Mouse (Mus musculus) ES-Bruce4 (cell line): ENCODE results near the gene Sub1. TPM values are rescaled to one million over a fixed set of nuclear protein-coding genes. Genes with fewer than 3 reads are reported as not detected.

ENCODE experiments used
- H3K27ac ChIP-seq: 2 replicates; pipeline ENCODE4 v1.5.1; 2012; ENCODE audit warnings: low read length, inconsistent platforms; ENCODE audit not compliant: insufficient read depth
- H3K27me3 ChIP-seq: 2 replicates; pipeline ENCODE4 v1.6.1; 2012; ENCODE audit warnings: mild to moderate bottlenecking, low read length, inconsistent platforms; ENCODE audit not compliant: control insufficient read depth, poor library complexity, insufficient read depth, severe bottlenecking
- H3K36me3 ChIP-seq: 2 replicates; pipeline ENCODE4 v1.6.1; 2012; ENCODE audit warnings: inconsistent platforms, mild to moderate bottlenecking, low read length, moderate library complexity; ENCODE audit not compliant: control insufficient read depth, poor library complexity, insufficient read depth, severe bottlenecking
- H3K4me1 ChIP-seq: one replicate; pipeline ENCODE4 v1.8.1; 2011; ENCODE audit warnings: low read length; ENCODE audit not compliant: control insufficient read depth, insufficient read depth
- H3K4me3 ChIP-seq: 2 replicates; pipeline ENCODE4 v1.5.1; 2011; ENCODE audit warnings: low read depth, mild to moderate bottlenecking, low read length
- H3K9ac ChIP-seq: 2 replicates; pipeline ENCODE4 v1.6.1; 2012; ENCODE audit warnings: low read depth, mild to moderate bottlenecking, inconsistent platforms; ENCODE audit not compliant: poor library complexity, severe bottlenecking
- H3K9me3 ChIP-seq: replicated peaks from 2 replicates; pipeline ENCODE4 v1.6.1; 2012; ENCODE audit warnings: mild to moderate bottlenecking, low read length, inconsistent platforms; ENCODE audit not compliant: control insufficient read depth, poor library complexity, insufficient read depth, severe bottlenecking
- CTCF ChIP-seq: IDR thresholded peaks from one replicate; pipeline ENCODE4 v1.8.1; 2011; ENCODE audit warnings: low read depth, low read length
- EP300 ChIP-seq: IDR thresholded peaks from 2 replicates; pipeline ENCODE4 v1.6.1; 2011; ENCODE audit warnings: low read depth, low read length; ENCODE audit not compliant: insufficient read depth
- POLR2A ChIP-seq: IDR thresholded peaks from one replicate; pipeline ENCODE4 v1.8.1; 2011; ENCODE audit warnings: low read length; ENCODE audit not compliant: insufficient read depth
- polyA plus RNA-seq: library from polyadenylated mRNA; stranded (reverse); fragments of >200 nt; gene quantifications from 2 replicates; pipeline ENCODE4 v1.2.4, GENCODE M21; 2011; ENCODE audit warnings: low read depth; ENCODE audit not compliant: missing spikeins, insufficient read depth, insufficient read length

Gene Sub1
- polyA plus RNA-seq, 1 experiment: 508 TPM

- H3K4me3 ChIP-seq: no peak overlapping the region
- TF ChIP-seq CTCF: no peak
- no peak for TF ChIP-seq EP300
- TF ChIP-seq POLR2A: no peak
- H3K9ac ChIP-seq: no peak overlapping the region
- no peak overlapping the region for H3K27ac ChIP-seq
- no peaks in the 10 kb centered on the region for H3K9me3 ChIP-seq
- H3K27me3 ChIP-seq: no peaks in the 10 kb centered on the region
- no peaks in the 10 kb centered on the region for H3K4me1 ChIP-seq
- no peaks in the 10 kb centered on the region for H3K36me3 ChIP-seq
These were observed 31.0 kb upstream of the Sub1 start for GRCm38 (mm10) chr15:12027807-12028206.

GRCm38 (mm10) chr15:12026932-12027450 is 30.2 kb upstream of the Sub1 start:
- Histone ChIP-seq H3K4me1 (no peaks in the 10 kb centered on the region), H3K36me3 (no peaks in the 10 kb centered on the region), H3K27ac (no peak overlapping the region), H3K4me3 (no peak overlapping the region), H3K9me3 (no peaks in the 10 kb centered on the region), H3K27me3 (no peaks in the 10 kb centered on the region), H3K9ac (no peak overlapping the region)
- TF ChIP-seq POLR2A: no peak
- no peak for TF ChIP-seq CTCF
- TF ChIP-seq EP300: no peak

GRCm38 (mm10) chr15:12026026-12026425 is 29.2 kb upstream of the Sub1 start:
- Histone ChIP-seq H3K9ac (no peak overlapping the region), H3K4me3 (no peak overlapping the region), H3K27me3 (no peaks in the 10 kb centered on the region), H3K27ac (no peak overlapping the region), H3K9me3 (no peaks in the 10 kb centered on the region), H3K4me1 (no peaks in the 10 kb centered on the region), H3K36me3 (no peaks in the 10 kb centered on the region)
- TF ChIP-seq EP300: no peak
- no peak for TF ChIP-seq CTCF
- no peak for TF ChIP-seq POLR2A

GRCm38 (mm10) chr15:12025341-12025740 is 28.6 kb upstream of the Sub1 start:
- TF ChIP-seq CTCF (no peak), POLR2A (no peak), EP300 (no peak)
- no peak overlapping the region for H3K4me3 ChIP-seq
- H3K36me3 ChIP-seq: no peaks in the 10 kb centered on the region
- H3K27ac ChIP-seq: no peak overlapping the region
- H3K4me1 ChIP-seq: no peaks in the 10 kb centered on the region
- H3K9me3 ChIP-seq: no peaks in the 10 kb centered on the region
- H3K27me3 ChIP-seq: no peaks in the 10 kb centered on the region
- H3K9ac ChIP-seq: no peak overlapping the region

- TF ChIP-seq POLR2A (no peak), EP300 (no peak), CTCF (no peak)
- Histone ChIP-seq H3K9ac (no peak overlapping the region), H3K36me3 (no peaks in the 10 kb centered on the region), H3K27ac (no peak overlapping the region), H3K4me3 (no peak overlapping the region), H3K9me3 (no peaks in the 10 kb centered on the region), H3K4me1 (no peaks in the 10 kb centered on the region), H3K27me3 (no peaks in the 10 kb centered on the region)
These were observed 28.0 kb upstream of the Sub1 start for GRCm38 (mm10) chr15:12024791-12025268.

GRCm38 (mm10) chr15:12019443-12019842 is 22.7 kb upstream of the Sub1 start:
- Histone ChIP-seq H3K4me3 (peak overlapping the region; percentile 36), H3K36me3 (no peaks in the 10 kb centered on the region), H3K27me3 (no peaks in the 10 kb centered on the region), H3K27ac (no peak overlapping the region), H3K9me3 (no peaks in the 10 kb centered on the region), H3K9ac (no peak overlapping the region), H3K4me1 (peaks cover 2% of the 10 kb centered on the region)
- TF ChIP-seq POLR2A: no peak
- no peak for TF ChIP-seq CTCF
- TF ChIP-seq EP300: no peak

- H3K9ac ChIP-seq: no peak overlapping the region
- H3K4me1 ChIP-seq: peaks cover 2% of the 10 kb centered on the region
- no peaks in the 10 kb centered on the region for H3K9me3 ChIP-seq
- H3K4me3 ChIP-seq: no peak overlapping the region
- TF ChIP-seq CTCF (no peak), POLR2A (no peak), EP300 (no peak)
- no peaks in the 10 kb centered on the region for H3K36me3 ChIP-seq
- no peak overlapping the region for H3K27ac ChIP-seq
- no peaks in the 10 kb centered on the region for H3K27me3 ChIP-seq
These were observed 21.6 kb upstream of the Sub1 start for GRCm38 (mm10) chr15:12018428-12018757.
